Mouse (Mus musculus) heart, adult 2 months (tissue): ENCODE results near the gene Rif1.

Source experiments
- CTCF ChIP-seq: fragments of 200-600 bp; IDR thresholded peaks from 2 replicates; pipeline ENCODE4 v1.8.1; 2022; ENCODE audit warnings: antibody characterized with exemption, mild to moderate bottlenecking, moderate library complexity
- EP300 ChIP-seq: fragments of 200-500 bp; IDR thresholded peaks from 2 replicates; pipeline ENCODE4 v1.6.1; 2011; ENCODE audit warnings: low read depth, low read length, control low read depth; ENCODE audit not compliant: insufficient read depth
- POLR2A ChIP-seq: fragments of 200-500 bp; IDR thresholded peaks from 2 replicates; pipeline ENCODE4 v1.6.1; 2011; ENCODE audit warnings: mild to moderate bottlenecking, low read depth, low read length, control low read depth; ENCODE audit not compliant: insufficient read depth

DNA sequence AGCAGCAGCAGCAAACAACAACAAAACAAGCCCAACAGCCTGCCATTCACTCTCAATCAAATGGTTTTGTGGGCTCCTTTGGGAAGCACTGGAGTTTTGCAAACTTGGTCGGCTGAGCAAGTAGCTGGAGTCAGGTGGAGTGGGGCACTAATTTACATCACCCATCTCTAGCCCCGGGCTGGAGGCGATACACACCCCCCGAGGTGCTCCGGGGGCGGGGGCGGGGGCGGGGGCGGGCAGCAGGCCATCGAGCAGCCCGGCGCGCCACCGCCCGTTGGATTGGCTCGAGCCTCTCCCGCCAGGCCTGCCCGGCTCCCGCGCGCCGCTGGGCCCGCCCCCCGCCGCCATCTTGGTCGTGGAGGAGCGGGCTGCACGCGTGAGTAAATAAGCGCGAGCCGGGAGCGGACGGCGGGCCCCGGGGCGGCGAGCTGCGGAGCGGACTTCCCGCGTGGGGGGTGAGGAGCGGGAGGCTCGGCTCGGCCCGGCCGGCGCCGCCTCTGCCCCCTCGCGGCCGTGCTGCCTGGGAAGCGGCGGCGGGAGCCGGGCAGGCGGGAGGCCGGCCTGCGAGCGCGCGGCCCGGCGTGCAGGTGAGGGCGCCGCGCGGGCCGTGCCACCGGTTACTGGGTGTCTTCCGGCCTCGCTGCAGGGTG lies at the start of gene Rif1:
- TF ChIP-seq CTCF (peak; percentile 37), POLR2A (no peak), EP300 (no peak)
